Mouse (Mus musculus): Measurements from ENCODE around the gene Lrrc25.
A peak's percentile ranks its signal among the peaks of the same experiment; 100 is the strongest.

- peak; percentile 85 for TF ChIP-seq POLR2A (IDR thresholded peaks at IDR 0.05; ENCODE audit: control insufficient read depth, low read depth, low read length)
- TF ChIP-seq CTCF (IDR thresholded peaks at IDR 0.05; ENCODE audit: control insufficient read depth, insufficient read depth, insufficient replicate concordance, low read depth, low read length): no peak
Observed at GRCm38 (mm10) chr8:70618888-70619334, 3.0 kb downstream of the Lrrc25 start.

Measured in testis, adult 2 months (tissue).